Comparison of ENCODE assay signal across 8 mouse cellular contexts in the genomic region with DNA sequence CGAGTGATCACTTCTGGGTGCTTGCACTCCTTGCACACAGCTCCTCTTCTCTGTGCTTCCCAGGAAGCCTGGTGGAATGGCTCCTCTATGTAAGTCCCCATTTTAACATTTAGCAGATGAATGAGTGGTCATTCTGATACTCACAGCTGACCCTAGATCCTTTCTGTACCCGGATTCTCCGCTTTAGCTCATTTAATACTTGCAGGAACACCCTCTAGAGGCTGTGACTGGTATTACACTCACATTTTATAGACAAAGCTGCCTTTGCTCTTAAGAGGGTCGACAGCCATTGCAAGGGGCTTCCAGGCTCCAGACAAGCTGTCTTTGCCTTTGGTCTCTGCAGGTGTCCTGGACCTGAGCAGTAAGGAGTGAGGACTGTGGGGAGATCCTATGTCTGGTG. TPM values are rescaled to one million over a fixed set of nuclear protein-coding genes. Genes with fewer than 3 reads are reported as not detected.
DNase-seq lines count a peak whose midpoint lies in the region; ATAC-seq and TF ChIP-seq lines count a peak whose summit lies in the region.

No protein-coding gene starts in this region.

- WGBS in cerebellum, adult 2 months = 18% methylated on average over 4 of the region's 4 CpGs
- WGBS in midbrain, embryonic 10.5 days = 28% methylated on average over 4 of the region's 4 CpGs

- DNase-seq in cerebellum, adult 2 months = no peak
- DNase-seq in cerebellum, adult 11 months = no peak
- no peak for DNase-seq in testis, postnatal 14 days (ENCODE audit: low spot score)
- DNase-seq in midbrain, embryonic 10.5 days (ENCODE audit: low spot score) = peak; percentile 29
- DNase-seq in ovary, postnatal 14 days (ENCODE audit: low spot score) = no peak

- H3K9me3 ChIP-seq in midbrain, embryonic 10.5 days (replicated peaks) = no peaks in the 10 kb centered on the region

- no peaks in the 10 kb centered on the region for H3K36me3 ChIP-seq in testis, adult 2 months (ENCODE audit: control insufficient read depth, insufficient read depth, low read length)
- 0 out of 2 replicates have a peak, but pooled peaks cover under 1% of the 10 kb centered on the region for H3K36me3 ChIP-seq in midbrain, embryonic 10.5 days

- TF ChIP-seq CTCF in cerebellum, adult 2 months (IDR thresholded peaks at IDR 0.05; ENCODE audit: borderline replicate concordance, insufficient read depth, low read depth, low read length) = peak; percentile 26; the same call in 1 of the 2 replicates
- peak; percentile 27; the same call in 1 of the 2 replicates for TF ChIP-seq CTCF in testis, adult 2 months (IDR thresholded peaks at IDR 0.05; ENCODE audit: control insufficient read depth, insufficient read depth, insufficient replicate concordance, low read depth, low read length)

- TF ChIP-seq POLR2A in cerebellum, adult 2 months (IDR thresholded peaks at IDR 0.05; ENCODE audit: borderline replicate concordance, insufficient read depth, low read length) = no peak
- no peak for TF ChIP-seq POLR2A in testis, adult 2 months (IDR thresholded peaks at IDR 0.05; ENCODE audit: control insufficient read depth, low read depth, low read length)

- no peaks in the 10 kb centered on the region for H3K4me1 ChIP-seq in cerebellum, adult 2 months (ENCODE audit: control insufficient read depth, insufficient read depth, low read length)
- H3K4me1 ChIP-seq in testis, adult 2 months (ENCODE audit: control insufficient read depth, insufficient read depth, low read length) = peaks cover 5% of the 10 kb centered on the region
- peaks cover 20% of the 10 kb centered on the region for H3K4me1 ChIP-seq in midbrain, embryonic 10.5 days

- no peak overlapping the region for H3K27ac ChIP-seq in cerebellum, adult 2 months (ENCODE audit: insufficient read depth, low read length)
- H3K27ac ChIP-seq in testis, adult 2 months (ENCODE audit: control insufficient read depth, insufficient read depth, low read depth, low read length) = no peak overlapping the region
- peak overlapping the region; percentile 35; the same call in 1 of the 2 replicates for H3K27ac ChIP-seq in midbrain, embryonic 10.5 days (replicated peaks)

- ATAC-seq in granulocyte monocyte progenitor cell, adult 5-6 weeks (replicated peaks; ENCODE audit: poor library complexity, severe bottlenecking) = peak; percentile 47; the same call in 1 of the 2 replicates
- ATAC-seq in inflammation-experienced regulatory T-cells, adult 6 months = no peak

- H3K27me3 ChIP-seq in cerebellum, adult 2 months (ENCODE audit: control insufficient read depth, insufficient read depth, low read length) = no peaks in the 10 kb centered on the region
- no peaks in the 10 kb centered on the region for H3K27me3 ChIP-seq in testis, adult 2 months (ENCODE audit: control insufficient read depth, insufficient read depth, low read length)
- no peaks in the 10 kb centered on the region for H3K27me3 ChIP-seq in midbrain, embryonic 10.5 days (ENCODE audit: low read depth, poor library complexity, severe bottlenecking)

- no peak overlapping the region for H3K4me3 ChIP-seq in cerebellum, adult 2 months (replicated peaks; ENCODE audit: insufficient read depth, low read depth, low read length)
- H3K4me3 ChIP-seq in testis, adult 2 months (ENCODE audit: control insufficient read depth, low read depth, low read length) = no peak overlapping the region
- peak overlapping the region; percentile 57; the same call in 1 of the 2 replicates for H3K4me3 ChIP-seq in midbrain, embryonic 10.5 days

RNA-seq across cellular contexts. Expression of a gene that starts 14.9 kb away (rescaled TPM):
- polyA plus RNA-seq in cerebellum, adult 2 months (2012; rRNA removed) = 0.59 and 0.63 TPM in 2 replicates
- 4.1 and 5.3 TPM in 2 replicates for polyA plus RNA-seq in testis, adult 2 months (2012; rRNA removed)
- total RNA-seq in granulocyte monocyte progenitor cell, adult 5-6 weeks (2014; fragmentation: Nextera tagmentation) = 0.09 TPM in 1 of 2 replicates, not detected in the other
- total RNA-seq in granulocyte monocyte progenitor cell, adult 5-6 weeks (2017) = 0.15 TPM in 1 of 2 replicates, not detected in the other
- 0.06 TPM in 1 of 2 replicates, not detected in the other for polyA plus RNA-seq in midbrain, embryonic 10.5 days (2016; fragmentation: Nextera tagmentation; extraction: Ambion mirVana)
- under 1 TPM; 0.20 to 0.54 (median 0.38) TPM for polyA plus RNA-seq in inflammation-experienced regulatory T-cells, adult 6 months (2017; shearing (Covaris generic))

RNA-seq across cellular contexts. Expression of a gene that starts 53.6 kb away (rescaled TPM):
- polyA plus RNA-seq in cerebellum, adult 2 months (2012; rRNA removed) = 118 and 126 TPM in 2 replicates
- polyA plus RNA-seq in testis, adult 2 months (2012; rRNA removed) = 5.7 and 7.7 TPM in 2 replicates
- total RNA-seq in granulocyte monocyte progenitor cell, adult 5-6 weeks (2014; fragmentation: Nextera tagmentation) = 2.1 and 4.6 TPM in 2 replicates
- total RNA-seq in granulocyte monocyte progenitor cell, adult 5-6 weeks (2017) = 2.5 and 3.2 TPM in 2 replicates
- polyA plus RNA-seq in midbrain, embryonic 10.5 days (2016; fragmentation: Nextera tagmentation; extraction: Ambion mirVana) = 48.6 and 66.5 TPM in 2 replicates
- 1 to 10 TPM in 2 of 3 experiments, under 1 TPM in 1; 0.63 to 1.4 (median 1.4) TPM for polyA plus RNA-seq in inflammation-experienced regulatory T-cells, adult 6 months (2017; shearing (Covaris generic))
